Mouse (Mus musculus) lung, postnatal 0 days (tissue): ENCODE data around the gene Lgals1. TPM values are rescaled to one million over a fixed set of nuclear protein-coding genes. Genes with fewer than 3 reads are reported as not detected.

ENCODE experiments used
- ATAC-seq: fragments of 200-750 bp; cut with Nextera tagmentation; 2 replicates; pipeline ENCODE4 v1.8.0; 2017; ENCODE audit warnings: moderate library complexity
- DNase-seq: peaks from one replicate; pipeline ENCODE4 v3.0.0-alpha.2; 2016; ENCODE audit warnings: low spot score
- H3K27ac ChIP-seq: fragments of 300-500 bp; sonication (generic); 2 replicates; pipeline ENCODE4 v1.5.1; 2014; ENCODE audit warnings: antibody characterized with exemption, mild to moderate bottlenecking, low read length, mixed read lengths
- H3K27me3 ChIP-seq: fragments of 300-500 bp; sonication (generic); replicated peaks from 2 replicates; pipeline ENCODE4 v1.6.1; 2014; ENCODE audit warnings: low read length, mixed read lengths; ENCODE audit not compliant: insufficient read depth
- H3K36me3 ChIP-seq: fragments of 300-500 bp; sonication (generic); 2 replicates; pipeline ENCODE4 v1.6.1; 2014; ENCODE audit warnings: low read length, mixed read lengths; ENCODE audit not compliant: insufficient read depth
- H3K4me1 ChIP-seq: fragments of 300-500 bp; sonication (generic); 2 replicates; pipeline ENCODE4 v1.6.1; 2014; ENCODE audit warnings: antibody characterized with exemption, low read depth, low read length, mixed read lengths; ENCODE audit not compliant: insufficient read depth
- H3K4me2 ChIP-seq: fragments of 300-500 bp; sonication (generic); replicated peaks from 2 replicates; pipeline ENCODE4 v1.6.1; 2014; ENCODE audit warnings: low read depth, mild to moderate bottlenecking, low read length, moderate library complexity, mixed read lengths
- H3K4me3 ChIP-seq: fragments of 300-500 bp; sonication (generic); 2 replicates; pipeline ENCODE4 v1.5.1; 2014; ENCODE audit warnings: low read depth, low read length
- H3K9ac ChIP-seq: fragments of 300-500 bp; sonication (generic); replicated peaks from 2 replicates; pipeline ENCODE4 v1.6.1; 2014; ENCODE audit warnings: low read depth, mild to moderate bottlenecking
- H3K9me3 ChIP-seq: fragments of 300-500 bp; sonication (generic); 2 replicates; pipeline ENCODE4 v1.6.1; 2016; ENCODE audit warnings: low read length, mixed read lengths
- CTCF ChIP-seq: IDR thresholded peaks from 2 replicates; pipeline ENCODE4 v1.5.1; 2016; ENCODE audit warnings: antibody characterized with exemption, mild to moderate bottlenecking
- EP300 ChIP-seq: IDR thresholded peaks from 2 replicates; pipeline ENCODE4 v1.6.1; 2016; ENCODE audit warnings: antibody characterized with exemption, mild to moderate bottlenecking, control low read depth
- WGBS: fragments of 180-500 bp; shearing (Covaris S2); extraction: QIAGEN DNeasy Blood & Tissue Kit; methylation state at CpG from one replicate; pipeline ENCODE4 v1.1.7; 2014; 5-methylcytosine and 5-hydroxymethylcytosine counted together
- polyA plus RNA-seq: library from polyadenylated mRNA; unstranded; fragments of >200 nt; fragmentation: Nextera tagmentation; extraction: Ambion mirVana; gene quantifications from 2 replicates; pipeline ENCODE4 v1.2.1, GENCODE M21; 2015

The Lgals1 gene
- polyA plus RNA-seq, 1 experiment from 2014 or later: 726 TPM

DNA sequence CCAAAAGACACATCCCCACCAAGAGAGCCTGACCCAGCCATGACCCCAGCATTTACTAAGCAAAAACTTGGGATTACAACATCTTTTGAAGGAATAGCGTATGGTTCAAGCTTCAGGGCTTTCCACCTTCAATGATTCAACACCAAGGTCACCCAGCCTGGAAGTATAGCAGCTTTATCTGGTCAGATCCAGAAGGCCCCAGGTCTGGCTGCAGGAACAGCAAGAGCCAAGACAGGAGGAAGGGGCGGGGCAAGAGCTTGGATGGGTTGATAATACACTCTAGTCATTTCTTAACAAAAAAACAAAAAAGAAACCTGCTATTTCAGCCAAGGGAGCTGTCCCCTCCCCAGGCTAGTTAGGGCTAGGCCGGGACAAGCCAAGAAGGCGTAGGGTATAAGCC lies 29.0 kb upstream of the Lgals1 start:
- Histone ChIP-seq H3K27ac (no peak overlapping the region), H3K27me3 (no peaks in the 10 kb centered on the region), H3K36me3 (peaks cover 8% of the 10 kb centered on the region), H3K4me3 (no peak overlapping the region), H3K9me3 (no peaks in the 10 kb centered on the region), H3K4me1 (peaks cover 26% of the 10 kb centered on the region), H3K4me2 (no peak overlapping the region), H3K9ac (no peak overlapping the region)
- no peak for ATAC-seq
- no peak for TF ChIP-seq CTCF
- no peak for TF ChIP-seq EP300
- no peak for DNase-seq
- WGBS: 82% methylated on average over 4 of the region's 4 CpGs

DNA sequence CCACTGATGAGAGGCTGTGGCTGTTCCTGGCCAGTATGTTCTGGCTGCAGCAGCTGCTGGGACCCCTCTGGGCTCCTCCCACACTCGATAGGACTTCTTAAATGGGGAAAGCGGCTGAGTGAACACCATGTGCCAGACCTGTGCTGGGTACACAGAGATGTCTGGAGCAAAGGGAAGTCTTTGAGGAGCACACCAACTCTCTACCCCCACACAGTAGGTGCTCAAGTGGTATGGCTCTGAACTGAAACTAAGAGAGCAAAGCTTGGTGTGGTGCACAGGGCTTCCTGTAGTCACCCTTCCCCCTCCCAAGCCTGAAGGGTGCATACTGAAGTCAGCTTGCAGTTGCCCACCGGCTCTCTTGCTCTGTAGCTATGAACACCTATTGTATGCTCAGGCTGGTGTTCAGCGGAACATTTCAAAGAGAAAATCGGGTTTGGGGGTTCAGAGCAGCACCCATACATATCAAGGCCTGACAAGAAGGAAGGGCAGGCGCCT lies 28.0 kb upstream of the Lgals1 start:
- Histone ChIP-seq H3K4me2 (0 out of 2 replicates have a peak overlapping the region, but pooled peaks have one; percentile 5), H3K9me3 (no peaks in the 10 kb centered on the region), H3K27me3 (no peaks in the 10 kb centered on the region), H3K36me3 (no peaks in the 10 kb centered on the region), H3K4me3 (no peak overlapping the region), H3K4me1 (peaks cover 26% of the 10 kb centered on the region), H3K27ac (peak overlapping the region; percentile 62; the same call in 1 of the 2 replicates), H3K9ac (no peak overlapping the region)
- no peak for TF ChIP-seq CTCF
- no peak for TF ChIP-seq EP300
- WGBS: 45% methylated on average over 6 of the region's 6 CpGs
- ATAC-seq: no peak
- peak; percentile 55 for DNase-seq

DNA sequence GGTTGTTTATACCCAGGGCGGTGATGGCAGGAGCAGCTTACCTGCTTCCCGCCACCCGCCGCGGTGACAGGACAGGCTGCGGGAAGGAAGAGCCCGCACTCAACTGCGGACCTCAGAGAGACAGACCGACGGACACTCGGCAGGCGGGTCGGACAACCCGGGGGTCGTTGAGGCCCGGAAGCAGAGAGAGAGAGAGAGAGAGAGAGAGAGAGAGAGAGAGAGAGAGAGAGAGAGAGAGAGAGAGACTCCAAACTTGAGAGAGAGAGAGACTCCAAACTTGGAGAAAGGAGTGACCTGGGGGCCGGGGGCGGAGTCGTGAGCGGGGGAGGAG lies 27.2 kb upstream of the Lgals1 start, which contains the start of gene Gm49510:
Gm49510 (plus strand) TSS at position 259 of the 331 bp plus-strand sequence.
- Histone ChIP-seq H3K4me3 (peak within 1 kb of the TSS; percentile 69), H3K36me3 (peaks cover 4% of the 10 kb centered on the region; the same call in 1 of the 2 replicates), H3K9ac (peak within 1 kb of the TSS; percentile 58), H3K27me3 (no peaks in the 10 kb centered on the region), H3K4me2 (peak within 1 kb of the TSS; percentile 91), H3K27ac (peak within 1 kb of the TSS; percentile 62), H3K4me1 (peaks cover 23% of the 10 kb centered on the region), H3K9me3 (no peaks in the 10 kb centered on the region)
- TF ChIP-seq EP300: no peak
- no peak for TF ChIP-seq CTCF
- ATAC-seq (no peak), DNase-seq (no peak)
- 2% methylated on average over 17 of the region's 20 CpGs for WGBS

DNA sequence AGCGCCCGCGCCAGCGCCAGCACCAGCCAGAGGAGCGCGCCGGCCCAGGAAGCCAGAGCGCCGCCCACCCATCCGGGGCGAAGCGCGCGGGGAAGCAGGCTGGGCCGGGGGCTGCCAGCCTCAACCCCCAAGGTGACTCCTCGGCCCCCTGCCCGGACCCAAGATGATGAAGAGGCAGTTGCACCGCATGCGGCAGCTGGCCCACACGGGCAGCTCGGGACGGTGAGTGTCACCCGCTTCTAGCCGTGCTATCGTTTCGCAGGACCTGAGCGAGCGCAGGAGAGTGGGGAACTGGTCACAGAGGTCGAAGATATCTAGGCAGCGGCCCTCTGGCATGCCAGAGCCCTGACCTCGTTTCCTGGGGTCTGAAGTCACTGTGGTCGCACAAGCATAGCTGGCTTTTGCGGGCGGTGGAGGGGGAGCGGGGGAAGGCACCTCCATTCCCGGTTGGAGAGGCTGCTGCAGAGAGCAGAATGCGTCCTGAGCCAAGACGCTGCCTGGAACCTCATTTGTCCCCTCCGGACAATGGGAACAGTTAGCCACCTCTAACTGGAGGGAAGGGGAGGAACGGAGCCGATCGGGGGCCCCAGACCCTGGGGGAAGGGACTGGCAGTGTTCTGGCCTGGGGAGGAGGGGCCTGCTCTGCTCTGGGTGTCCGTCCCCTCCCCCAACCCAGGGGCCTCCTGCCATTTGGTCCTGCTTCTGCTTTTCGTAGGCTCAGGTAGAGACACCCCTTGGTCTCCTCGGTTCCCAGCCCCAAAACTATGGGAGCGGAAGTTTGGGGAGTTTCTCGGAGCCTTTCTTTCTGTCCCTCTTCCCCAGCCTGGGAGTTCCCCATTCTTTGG lies 26.6 kb upstream of the Lgals1 start, which contains the start of gene Sh3bp1:
Sh3bp1 (plus strand) TSS at position 29 of the 845 bp plus-strand sequence.
- TF ChIP-seq EP300 (no peak), CTCF (no peak)
- peaks cover 8% of the 10 kb centered on the region; the same call in 1 of the 2 replicates for H3K36me3 ChIP-seq
- peak; percentile 79 for DNase-seq
- H3K27ac ChIP-seq: peak within 1 kb of the TSS; percentile 62
- H3K4me2 ChIP-seq: peak within 1 kb of the TSS; percentile 91
- 2% methylated on average over 38 of the region's 47 CpGs for WGBS
- peaks cover 23% of the 10 kb centered on the region for H3K4me1 ChIP-seq
- H3K9ac ChIP-seq: peak within 1 kb of the TSS; percentile 58
- peak within 1 kb of the TSS; percentile 69 for H3K4me3 ChIP-seq
- peak; percentile 40 for ATAC-seq
- H3K27me3 ChIP-seq: no peaks in the 10 kb centered on the region
- H3K9me3 ChIP-seq: no peaks in the 10 kb centered on the region

DNA sequence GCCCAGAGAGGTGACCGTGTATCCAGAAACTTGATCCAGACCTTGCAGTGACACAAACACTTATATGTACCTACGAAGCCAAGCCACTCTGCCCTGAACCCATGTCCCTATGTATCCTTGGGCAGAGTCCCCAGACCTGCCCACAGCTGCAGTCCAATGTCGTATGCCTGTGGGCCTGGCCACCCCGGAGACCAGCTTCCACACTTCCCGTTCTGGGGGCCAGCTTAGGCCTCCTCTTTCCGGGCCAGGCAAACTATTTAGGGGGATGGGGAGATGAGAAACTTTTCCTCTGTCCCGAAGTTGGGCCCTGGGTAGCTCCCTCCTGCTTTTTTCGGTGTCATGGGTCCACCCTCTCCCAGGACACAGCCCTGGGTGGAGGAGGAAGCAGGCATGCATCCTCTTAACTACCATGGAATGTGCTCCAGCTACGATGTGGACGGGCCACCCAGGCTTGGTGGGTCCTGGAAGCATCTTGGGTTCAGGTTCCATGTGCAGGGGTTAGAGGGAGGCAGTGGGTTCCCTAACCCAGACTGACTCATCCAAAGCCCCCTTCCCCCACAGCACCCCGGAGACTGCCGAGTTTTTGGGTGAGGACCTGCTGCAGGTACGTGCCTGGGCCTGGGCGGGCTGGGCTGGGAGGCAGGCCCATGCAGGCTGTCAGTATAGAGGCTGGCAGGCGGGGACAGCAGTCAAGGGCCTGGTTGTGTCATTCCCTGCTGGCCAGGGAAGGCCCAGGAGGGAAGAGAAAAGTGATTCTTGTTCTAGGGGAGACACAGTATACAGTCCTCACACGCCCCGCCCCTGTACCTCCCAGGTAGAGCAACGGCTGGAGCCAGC lies 25.7 kb upstream of the Lgals1 start:
- ATAC-seq (peak; percentile 52), DNase-seq (peak; percentile 60)
- Histone ChIP-seq H3K4me3 (peak overlapping the region; percentile 69), H3K9ac (peak overlapping the region; percentile 58; the same call in 1 of the 2 replicates), H3K4me1 (peaks cover 23% of the 10 kb centered on the region), H3K9me3 (no peaks in the 10 kb centered on the region), H3K27ac (peak overlapping the region; percentile 62), H3K36me3 (peaks cover 13% of the 10 kb centered on the region; the same call in 1 of the 2 replicates), H3K4me2 (peak overlapping the region; percentile 91), H3K27me3 (no peaks in the 10 kb centered on the region)
- TF ChIP-seq EP300 (no peak), CTCF (no peak)
- 15% methylated on average over 18 of the region's 18 CpGs for WGBS

DNA sequence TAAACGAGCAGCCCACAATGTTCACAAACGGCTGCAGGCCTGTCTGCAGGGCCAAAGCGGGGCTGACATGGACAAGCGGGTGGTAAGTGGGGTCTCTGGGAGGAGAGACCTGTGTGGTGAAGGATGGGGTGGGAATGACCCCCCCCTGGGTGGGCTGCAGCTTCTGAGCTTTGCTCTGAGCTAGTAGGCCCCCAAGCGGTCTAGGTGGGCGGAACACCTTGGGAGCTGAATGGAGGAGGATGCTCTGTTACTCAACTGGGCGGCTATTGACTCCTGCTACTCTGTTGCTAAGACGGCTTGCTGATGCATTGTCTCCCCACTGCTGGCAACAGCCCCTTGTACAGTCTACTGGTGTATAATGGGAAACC lies 25.1 kb upstream of the Lgals1 start:
- peak; percentile 21; the same call in 1 of the 2 replicates for TF ChIP-seq CTCF
- no peak for TF ChIP-seq EP300
- H3K36me3 ChIP-seq: peaks cover 15% of the 10 kb centered on the region; the same call in 1 of the 2 replicates
- no peaks in the 10 kb centered on the region for H3K9me3 ChIP-seq
- WGBS: 55% methylated on average over 8 of the region's 8 CpGs
- no peak for DNase-seq
- 0 out of 2 replicates have a peak overlapping the region, but pooled peaks have one; percentile 58 for H3K9ac ChIP-seq
- no peak overlapping the region; the same call in 1 of the 2 replicates for H3K4me2 ChIP-seq
- peak overlapping the region; percentile 62; the same call in 1 of the 2 replicates for H3K27ac ChIP-seq
- no peak overlapping the region for H3K4me3 ChIP-seq
- H3K27me3 ChIP-seq: no peaks in the 10 kb centered on the region
- no peak for ATAC-seq
- peaks cover 23% of the 10 kb centered on the region for H3K4me1 ChIP-seq
